Comparison of ENCODE assay signal across 32 mouse cellular contexts in the genomic region with DNA sequence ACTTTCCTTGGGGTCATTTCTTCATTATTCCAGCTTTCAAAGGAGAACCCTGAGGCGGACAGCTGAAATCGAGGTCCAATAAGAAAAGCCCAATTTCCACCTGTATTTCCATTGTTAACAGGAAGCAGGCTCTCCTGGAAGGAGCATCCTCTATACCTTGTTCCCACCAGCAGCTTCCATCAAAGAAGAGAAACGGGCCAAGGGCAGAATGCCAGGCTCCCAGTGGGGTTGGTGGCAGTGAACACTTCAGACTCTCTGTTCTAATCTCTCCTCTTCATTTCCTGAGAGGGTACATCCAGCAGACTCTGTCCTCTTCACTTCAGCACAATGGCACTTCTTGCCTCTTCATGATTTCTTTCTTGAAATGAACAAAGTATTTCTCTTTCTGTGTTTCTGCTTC.
"Had no signal": no experiment of that assay in that cellular context is flagged by ENCODE, and none has a peak within 500 bp of the region (broad histone marks: within the 10 kb centered on the region; RNA-seq: fewer than 3 reads in every experiment).

No protein-coding gene starts in this region.

- DNase-seq: liver; liver, embryonic 13.5 days; liver, postnatal 0 days; lung, adult 18-20 months; lung, adult 2 months; lung, postnatal 10 days; lung, postnatal 14 days; lung, postnatal 36 days; lung, postnatal 4 days; midbrain, embryonic 14.5 days had no signal

- ATAC-seq: liver, embryonic 12.5 days; liver, postnatal 0 days; lung, postnatal 0 days; midbrain, embryonic 13.5 days; midbrain, embryonic 15.5 days; midbrain, embryonic 16.5 days had no signal

- H3K4me3 ChIP-seq: limb, embryonic 10.5 days; limb, embryonic 12.5 days; limb, embryonic 13.5 days; limb, embryonic 15.5 days; liver, embryonic 12.5 days; liver, embryonic 13.5 days; liver, embryonic 15.5 days; lung, embryonic 15.5 days; megakaryocyte, embryonic 14.5 days; midbrain, embryonic 10.5 days; midbrain, embryonic 12.5 days; midbrain, embryonic 13.5 days; midbrain, embryonic 15.5 days; myocyte; neural tube, embryonic 12.5 days; neural tube, embryonic 13.5 days had no signal

- H3K4me2 ChIP-seq: limb, embryonic 12.5 days; limb, embryonic 13.5 days; limb, embryonic 15.5 days; liver, embryonic 11.5 days; liver, embryonic 12.5 days; liver, embryonic 13.5 days; liver, embryonic 15.5 days; lung, embryonic 14.5 days; lung, embryonic 15.5 days; midbrain, embryonic 11.5 days; midbrain, embryonic 12.5 days; midbrain, embryonic 13.5 days; midbrain, embryonic 15.5 days; neural tube, embryonic 12.5 days; neural tube, embryonic 13.5 days had no signal

- H3K9me3 ChIP-seq: limb, embryonic 10.5 days; limb, embryonic 12.5 days; limb, embryonic 13.5 days; limb, embryonic 15.5 days; liver, embryonic 12.5 days; liver, embryonic 13.5 days; liver, embryonic 15.5 days; lung, embryonic 15.5 days; megakaryocyte, embryonic 14.5 days; midbrain, embryonic 10.5 days; midbrain, embryonic 12.5 days; midbrain, embryonic 13.5 days; midbrain, embryonic 15.5 days; neural tube, embryonic 12.5 days; neural tube, embryonic 13.5 days had no signal

- H3K9ac ChIP-seq: limb, embryonic 12.5 days; limb, embryonic 13.5 days; limb, embryonic 15.5 days; liver, embryonic 12.5 days; liver, embryonic 13.5 days; liver, embryonic 14.5 days; liver, embryonic 15.5 days; liver, postnatal 0 days; lung, embryonic 14.5 days; lung, embryonic 15.5 days; midbrain, embryonic 12.5 days; midbrain, embryonic 13.5 days; midbrain, embryonic 15.5 days; neural tube, embryonic 12.5 days; neural tube, embryonic 13.5 days had no signal

- H3K27ac ChIP-seq: limb, embryonic 10.5 days; limb, embryonic 12.5 days; limb, embryonic 13.5 days; limb, embryonic 15.5 days; liver, embryonic 12.5 days; liver, embryonic 13.5 days; liver, embryonic 14.5 days; liver, embryonic 15.5 days; lung, embryonic 15.5 days; macrophage; midbrain, embryonic 10.5 days; midbrain, embryonic 12.5 days; midbrain, embryonic 13.5 days; midbrain, embryonic 15.5 days; neural tube, embryonic 12.5 days; neural tube, embryonic 13.5 days had no signal

- H3K36me3 ChIP-seq: limb, embryonic 10.5 days; limb, embryonic 12.5 days; limb, embryonic 13.5 days; limb, embryonic 15.5 days; liver, embryonic 12.5 days; liver, embryonic 13.5 days; liver, embryonic 15.5 days; lung, embryonic 15.5 days; midbrain, embryonic 10.5 days; midbrain, embryonic 12.5 days; midbrain, embryonic 13.5 days; midbrain, embryonic 15.5 days; neural tube, embryonic 12.5 days; neural tube, embryonic 13.5 days had no signal

- H3K4me1 ChIP-seq: liver, embryonic 12.5 days; liver, embryonic 13.5 days; liver, embryonic 15.5 days; megakaryocyte, embryonic 14.5 days had no signal
